Mouse (Mus musculus) lung, adult 2 months (tissue): ENCODE results near the gene Col24a1.

Experiments used
- CTCF ChIP-seq: fragments of 200-500 bp; IDR thresholded peaks from 2 replicates; pipeline ENCODE4 v1.5.1; 2011; ENCODE audit warnings: mild to moderate bottlenecking, low read length, control low read depth; ENCODE audit not compliant: insufficient read depth
- POLR2A ChIP-seq: fragments of 200-500 bp; IDR thresholded peaks from 2 replicates; pipeline ENCODE4 v1.6.1; 2011; ENCODE audit warnings: low read depth, mild to moderate bottlenecking, control low read depth, low read length, borderline replicate concordance; ENCODE audit errors: extremely low read depth

DNA sequence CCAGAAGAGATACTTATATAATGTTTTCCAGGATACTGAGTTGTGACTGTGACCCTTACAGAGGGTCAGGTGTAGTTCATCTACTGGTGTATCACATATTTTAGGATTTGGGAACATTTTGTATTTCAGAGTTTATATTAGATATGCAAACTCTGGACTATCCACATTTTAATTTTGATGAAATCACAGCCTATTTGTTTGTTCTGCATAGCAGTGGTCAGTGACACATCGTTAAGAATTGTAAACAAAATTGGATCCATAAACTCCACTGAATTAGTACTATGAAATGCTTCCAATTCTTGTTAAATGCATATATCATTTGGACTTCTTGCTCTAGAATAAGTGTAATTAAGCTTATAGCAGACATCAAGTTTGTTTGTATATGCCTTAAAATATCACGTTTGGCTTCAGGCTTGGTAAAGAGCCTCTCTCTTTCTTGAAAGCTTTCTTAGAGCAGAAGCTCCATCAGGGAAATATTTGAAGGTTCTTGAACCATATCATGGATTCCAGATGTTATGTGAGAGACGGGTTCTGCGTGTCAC, 75.0 kb downstream of the Col24a1 start:
- no peak for TF ChIP-seq CTCF
- no peak for TF ChIP-seq POLR2A
